In the genomic region with DNA sequence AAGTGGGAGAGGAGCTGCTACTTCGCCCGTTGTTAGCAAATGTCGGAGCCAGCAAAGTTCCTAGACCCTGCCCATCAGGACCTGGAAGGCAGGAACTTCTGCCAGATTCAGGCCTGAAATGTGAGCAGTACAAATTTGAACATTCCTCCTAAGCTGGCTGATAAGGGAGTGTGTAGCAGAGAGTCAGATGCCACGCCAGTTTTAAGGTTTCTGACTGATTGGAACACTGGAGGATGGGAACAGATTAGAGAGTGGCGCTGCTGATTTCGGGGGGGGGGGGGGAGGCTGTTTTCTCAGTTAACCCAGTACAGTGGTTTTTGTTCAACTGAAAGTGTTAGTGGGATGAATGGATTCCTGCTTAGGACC, we compare ENCODE assay signal across 7 mouse cellular contexts. TPM values are rescaled to one million over a fixed set of nuclear protein-coding genes. Genes with fewer than 3 reads are reported as not detected.
DNase-seq lines count a peak whose midpoint lies in the region; ATAC-seq and TF ChIP-seq lines count a peak whose summit lies in the region.

No protein-coding gene starts in this region.

- no peaks in the 10 kb centered on the region for H3K36me3 ChIP-seq in lung, postnatal 0 days (ENCODE audit: insufficient read depth, low read length)
- peaks cover 21% of the 10 kb centered on the region for H3K36me3 ChIP-seq in erythroblast, embryonic 14.5 days (ENCODE audit: control insufficient read depth)
- peaks cover 3% of the 10 kb centered on the region; the same call in 1 of the 2 replicates for H3K36me3 ChIP-seq in limb, embryonic 13.5 days
- H3K36me3 ChIP-seq in stomach, embryonic 15.5 days, result no peaks in the 10 kb centered on the region

- TF ChIP-seq EP300 in lung, postnatal 0 days (IDR thresholded peaks at IDR 0.05), result no peak

- H3K27me3 ChIP-seq in lung, postnatal 0 days (replicated peaks; ENCODE audit: insufficient read depth, low read length), result no peaks in the 10 kb centered on the region
- H3K27me3 ChIP-seq in erythroblast, embryonic 14.5 days (ENCODE audit: control insufficient read depth), result 0 out of 2 replicates have a peak, but pooled peaks cover 3% of the 10 kb centered on the region
- no peaks in the 10 kb centered on the region for H3K27me3 ChIP-seq in limb, embryonic 13.5 days
- no peaks in the 10 kb centered on the region for H3K27me3 ChIP-seq in stomach, embryonic 15.5 days (replicated peaks)

- 0% methylated on average over 6 of the region's 6 CpGs for WGBS in lung, postnatal 0 days
- 2% methylated on average over 6 of the region's 6 CpGs for WGBS in limb, embryonic 13.5 days
- whole genome bisulfite sequencing in stomach, embryonic 15.5 days, result 0% methylated on average over 6 of the region's 6 CpGs

- no peaks in the 10 kb centered on the region for H3K9me3 ChIP-seq in lung, postnatal 0 days (ENCODE audit: low read length)
- no peaks in the 10 kb centered on the region for H3K9me3 ChIP-seq in erythroblast, embryonic 14.5 days (ENCODE audit: control insufficient read depth, low read length)
- H3K9me3 ChIP-seq in limb, embryonic 13.5 days, result no peaks in the 10 kb centered on the region
- no peaks in the 10 kb centered on the region for H3K9me3 ChIP-seq in stomach, embryonic 15.5 days

- peak overlapping the region; percentile 88 for H3K9ac ChIP-seq in lung, postnatal 0 days (replicated peaks; ENCODE audit: low read depth)
- peak overlapping the region; percentile 90 for H3K9ac ChIP-seq in limb, embryonic 13.5 days
- peak overlapping the region; percentile 65 for H3K9ac ChIP-seq in stomach, embryonic 15.5 days

- H3K4me3 ChIP-seq in lung, postnatal 0 days (ENCODE audit: low read depth, low read length), result peak overlapping the region; percentile 93
- H3K4me3 ChIP-seq in erythroblast, embryonic 14.5 days (replicated peaks), result peak overlapping the region; percentile 100
- peak overlapping the region; percentile 90 for H3K4me3 ChIP-seq in limb, embryonic 13.5 days
- H3K4me3 ChIP-seq in stomach, embryonic 15.5 days (replicated peaks), result peak overlapping the region; percentile 83

- no peak for DNase-seq in lung, postnatal 0 days (ENCODE audit: low spot score)
- no peak for DNase-seq in lung, postnatal 36 days
- DNase-seq in yolk sac, embryonic 10.5 days (ENCODE audit: low spot score), result no peak
- DNase-seq in kidney, postnatal 10 days, result no peak

- no peak for TF ChIP-seq CTCF in lung, postnatal 0 days (IDR thresholded peaks at IDR 0.05)

- peak overlapping the region; percentile 63 for H3K4me2 ChIP-seq in lung, postnatal 0 days (replicated peaks; ENCODE audit: low read depth, low read length)
- H3K4me2 ChIP-seq in limb, embryonic 13.5 days (replicated peaks), result peak overlapping the region; percentile 79
- H3K4me2 ChIP-seq in stomach, embryonic 15.5 days, result peak overlapping the region; percentile 74

- no peak for ATAC-seq in lung, postnatal 0 days
- ATAC-seq in limb, embryonic 13.5 days (ENCODE audit: low FRiP score, low read depth), result no peak
- ATAC-seq in stomach, embryonic 15.5 days (ENCODE audit: insufficient read depth, low FRiP score, low read depth), result no peak

- peaks cover 39% of the 10 kb centered on the region for H3K4me1 ChIP-seq in lung, postnatal 0 days (ENCODE audit: insufficient read depth, low read depth, low read length)
- H3K4me1 ChIP-seq in erythroblast, embryonic 14.5 days (ENCODE audit: control insufficient read depth), result peaks cover 72% of the 10 kb centered on the region
- H3K4me1 ChIP-seq in limb, embryonic 13.5 days, result peaks cover 58% of the 10 kb centered on the region
- H3K4me1 ChIP-seq in stomach, embryonic 15.5 days, result peaks cover 58% of the 10 kb centered on the region

- peak overlapping the region; percentile 99 for H3K27ac ChIP-seq in lung, postnatal 0 days (ENCODE audit: low read length)
- H3K27ac ChIP-seq in limb, embryonic 13.5 days, result peak overlapping the region; percentile 97
- peak overlapping the region; percentile 99 for H3K27ac ChIP-seq in stomach, embryonic 15.5 days

RNA-seq across cellular contexts. Expression of gene Tpm3, which starts 8.0 kb away (rescaled TPM):
- 506 and 509 TPM in 2 replicates for polyA plus RNA-seq in lung, postnatal 0 days (2015; fragmentation: Nextera tagmentation; extraction: Ambion mirVana)
- 9.6 and 11.8 TPM in 2 replicates for polyA plus RNA-seq in erythroblast, embryonic 14.5 days (2012)
- 520 and 556 TPM in 2 replicates for polyA plus RNA-seq in limb, embryonic 13.5 days (2015; fragmentation: Nextera tagmentation; extraction: Ambion mirVana)
- 505 and 543 TPM in 2 replicates for polyA plus RNA-seq in stomach, embryonic 15.5 days (2015; fragmentation: Nextera tagmentation; extraction: Ambion mirVana)

RNA-seq across cellular contexts. Expression of gene Nup210l, which starts 23.5 kb away (rescaled TPM):
- polyA plus RNA-seq in lung, postnatal 0 days (2015; fragmentation: Nextera tagmentation; extraction: Ambion mirVana), result 0.10 and 0.17 TPM in 2 replicates
- polyA plus RNA-seq in erythroblast, embryonic 14.5 days (2012), result not detected in 2 replicates
- 0.27 and 0.34 TPM in 2 replicates for polyA plus RNA-seq in limb, embryonic 13.5 days (2015; fragmentation: Nextera tagmentation; extraction: Ambion mirVana)
- 0.19 and 0.27 TPM in 2 replicates for polyA plus RNA-seq in stomach, embryonic 15.5 days (2015; fragmentation: Nextera tagmentation; extraction: Ambion mirVana)

RNA-seq across cellular contexts. Expression of gene Ubap2l, which starts 28.1 kb away (rescaled TPM):
- 101 and 118 TPM in 2 replicates for polyA plus RNA-seq in lung, postnatal 0 days (2015; fragmentation: Nextera tagmentation; extraction: Ambion mirVana)
- 11.0 and 11.4 TPM in 2 replicates for polyA plus RNA-seq in erythroblast, embryonic 14.5 days (2012)
- polyA plus RNA-seq in limb, embryonic 13.5 days (2015; fragmentation: Nextera tagmentation; extraction: Ambion mirVana), result 206 and 208 TPM in 2 replicates
- polyA plus RNA-seq in stomach, embryonic 15.5 days (2015; fragmentation: Nextera tagmentation; extraction: Ambion mirVana), result 170 and 189 TPM in 2 replicates

RNA-seq across cellular contexts. Expression of gene 4933434E20Rik, which starts 29.0 kb away (rescaled TPM):
- polyA plus RNA-seq in lung, postnatal 0 days (2015; fragmentation: Nextera tagmentation; extraction: Ambion mirVana), result 144 and 146 TPM in 2 replicates
- polyA plus RNA-seq in erythroblast, embryonic 14.5 days (2012), result 0.43 and 0.89 TPM in 2 replicates
- 158 and 164 TPM in 2 replicates for polyA plus RNA-seq in limb, embryonic 13.5 days (2015; fragmentation: Nextera tagmentation; extraction: Ambion mirVana)
- 163 and 166 TPM in 2 replicates for polyA plus RNA-seq in stomach, embryonic 15.5 days (2015; fragmentation: Nextera tagmentation; extraction: Ambion mirVana)

Comparison
In these comparisons a context has a peak if more than half of its experiments do, and no peak if none do; other contexts are left out.
1. RNA of gene Tpm3, which starts 8.0 kb away (polyA plus RNA-seq): 520 to 556 TPM in limb, embryonic 13.5 days, 506 to 509 TPM in lung, postnatal 0 days and 505 to 543 TPM in stomach, embryonic 15.5 days; 9.6 to 11.8 TPM in erythroblast, embryonic 14.5 days; every median in the first group is over 10 times any median in the second.
2. Peak in every context shown above with its lines, with median percentiles within 50 percentile points of each other: H3K27ac ChIP-seq, H3K4me2 ChIP-seq, H3K4me3 ChIP-seq and H3K9ac ChIP-seq.